Mouse (Mus musculus) urinary bladder, postnatal 36 days (tissue): ENCODE data around the gene Klhl6.
"Not testable (repeated sequence)": the region's sequence is repeated elsewhere in the genome, so short reads cannot be mapped to it uniquely, and the experiment has no call there.

Source experiments
- DNase-seq, 2 experiments: peaks; one replicate each; pipeline ENCODE4 v3.0.0; 2022; ENCODE audit warnings: low spot score in 2 of 2, mixed read lengths in 1 of 2

Gene Klhl6

DNA sequence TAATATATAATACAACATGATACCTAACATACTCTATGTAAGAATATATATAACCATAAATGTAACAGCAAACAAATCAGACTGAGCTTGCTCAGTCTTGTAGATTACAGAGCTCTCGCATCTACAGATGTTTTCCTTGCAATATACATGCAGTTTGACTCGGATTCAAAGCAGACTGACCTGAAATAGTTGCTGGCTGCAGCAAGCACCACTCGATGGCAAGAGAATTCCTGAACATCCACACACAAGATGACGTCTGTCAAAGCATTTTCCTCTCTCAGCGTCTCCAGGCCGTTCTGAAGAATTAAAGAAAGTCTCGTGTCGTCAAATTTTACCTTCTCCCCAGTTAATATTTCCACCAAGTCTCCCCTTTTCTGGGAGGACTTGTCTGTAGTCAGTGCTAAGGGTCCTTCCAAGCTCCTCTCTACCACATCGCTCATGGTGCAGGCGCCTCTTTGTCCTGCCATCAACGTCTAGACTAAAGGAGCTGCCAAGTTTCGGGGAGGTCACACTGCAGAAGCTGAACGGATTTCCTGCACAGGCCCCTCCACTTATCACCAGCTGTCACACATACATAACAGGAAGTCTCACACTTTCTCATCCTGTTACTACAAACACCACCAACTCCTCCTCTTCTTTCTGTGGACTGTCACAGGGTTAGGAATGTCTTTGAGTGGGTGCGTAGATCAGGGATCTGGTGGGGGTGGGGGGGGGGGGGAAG lies at the start of gene Klhl6:
Klhl6 (minus strand) TSS at position 501 of the 721 bp plus-strand sequence.
- DNase-seq, result no peak

DNA sequence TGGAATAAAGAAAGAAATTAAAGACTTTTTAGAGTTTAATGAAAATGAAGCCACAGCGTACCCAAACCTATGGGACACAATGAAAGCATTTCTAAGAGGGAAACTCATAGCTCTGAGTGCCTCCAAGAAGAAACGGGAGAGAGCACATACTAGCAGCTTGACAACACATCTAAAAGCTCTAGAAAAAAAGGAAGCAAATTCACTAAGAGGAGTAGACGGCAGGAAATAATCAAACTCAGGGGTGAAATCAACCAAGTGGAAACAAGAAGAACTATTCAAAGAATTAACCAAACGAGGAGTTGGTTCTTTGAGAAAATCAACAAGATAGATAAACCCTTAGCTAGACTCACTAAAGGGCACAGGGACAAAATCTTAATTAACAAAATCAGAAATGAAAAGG lies 44.4 kb upstream of the Klhl6 start:
- DNase-seq, result not testable (repeated sequence)

DNA sequence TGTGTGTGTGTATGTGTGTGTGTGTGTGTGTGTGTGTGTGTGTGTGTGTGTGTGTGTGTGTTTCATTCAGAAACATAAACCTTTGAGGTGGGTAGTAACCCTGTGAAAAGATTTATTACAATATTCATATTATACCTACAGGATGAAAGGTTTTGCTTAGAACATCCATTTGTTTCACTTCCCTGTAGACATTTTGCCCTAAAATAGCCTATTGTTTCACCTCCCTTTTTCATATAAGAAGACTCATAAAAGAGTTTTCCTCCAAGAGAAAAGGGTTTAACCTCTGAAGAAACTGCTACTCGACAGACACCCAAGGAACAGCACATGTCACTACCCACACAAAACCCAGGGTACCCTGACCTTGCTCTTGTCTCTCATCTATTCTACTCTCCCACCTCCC lies 40.0 kb upstream of the Klhl6 start:
- DNase-seq, result no peak

DNA sequence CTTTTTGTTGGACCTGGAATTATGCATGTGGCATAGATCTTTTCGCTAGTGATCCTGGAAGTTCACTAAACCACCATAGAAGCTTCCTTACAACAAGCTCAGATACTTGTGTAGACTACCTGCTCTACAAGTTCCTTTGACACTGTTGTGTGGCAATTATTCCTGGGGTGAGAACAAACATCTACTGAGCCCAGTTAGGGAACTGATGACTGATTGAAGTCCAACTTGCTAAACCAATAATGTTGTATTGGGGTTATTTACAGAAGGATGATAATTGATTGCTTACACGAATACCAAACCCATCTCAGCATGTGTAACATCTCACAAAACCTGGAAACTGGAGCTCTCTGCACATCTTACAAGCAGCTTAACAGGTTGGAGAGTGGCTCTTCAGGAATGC lies 39.0 kb upstream of the Klhl6 start:
- DNase-seq, result no peak

DNA sequence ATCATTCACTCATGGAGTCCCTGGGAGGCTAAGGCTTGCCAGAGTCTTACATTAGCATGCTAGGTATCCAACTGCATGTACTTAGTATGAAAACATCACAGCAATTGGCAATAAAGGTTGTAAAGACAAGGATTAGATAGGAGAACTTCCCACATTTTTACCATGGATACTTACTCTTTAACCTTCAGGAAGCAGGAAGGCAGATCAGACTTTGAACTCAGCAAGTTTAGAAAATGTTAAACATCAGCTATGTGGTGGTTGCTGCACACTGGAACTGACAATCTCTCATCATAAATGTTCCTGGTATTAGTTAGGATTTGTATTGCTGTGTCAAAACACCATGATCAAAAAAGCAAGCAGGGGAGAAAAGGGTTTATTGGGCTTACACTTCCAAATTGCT lies 29.8 kb upstream of the Klhl6 start:
- no peak for DNase-seq

DNA sequence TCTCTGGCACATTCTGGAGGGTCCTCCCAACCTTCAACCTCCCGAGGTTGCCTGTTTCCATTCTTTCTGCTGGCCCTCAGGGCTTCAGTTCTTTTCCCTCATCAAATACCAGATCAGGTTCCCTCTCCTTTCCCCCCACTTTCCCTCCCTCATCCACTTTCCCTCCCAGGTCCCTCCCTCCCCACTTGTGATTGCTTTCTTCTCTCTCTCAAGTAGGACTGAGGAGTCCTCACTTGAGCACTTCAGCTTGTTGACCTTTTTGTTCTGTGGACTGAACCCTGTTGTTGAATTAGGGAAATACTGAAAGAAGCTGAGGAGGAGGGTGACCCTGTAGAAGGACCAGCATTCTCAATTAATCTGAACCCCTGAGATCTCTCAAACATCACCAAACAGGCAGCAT lies 23.2 kb upstream of the Klhl6 start:
- DNase-seq, result no peak

DNA sequence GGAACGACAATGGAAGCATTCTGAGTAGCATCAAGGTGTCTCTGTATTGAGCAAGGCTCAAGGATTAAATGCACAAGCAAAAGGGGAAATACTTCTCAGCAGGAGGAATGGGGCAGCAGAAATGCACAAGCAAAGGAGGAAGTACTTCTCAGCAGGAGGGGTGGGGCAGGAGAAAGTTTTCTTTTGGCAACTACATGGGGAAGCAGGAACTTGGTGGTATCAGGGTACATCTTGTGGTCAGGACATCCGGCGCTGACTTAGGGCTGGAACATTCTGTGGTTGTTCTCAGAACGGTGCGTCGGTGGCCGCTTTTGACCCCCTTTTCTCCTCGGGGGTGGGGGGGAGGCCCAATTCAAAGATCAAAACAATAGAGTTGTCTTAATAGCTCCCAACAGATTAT lies 17.4 kb upstream of the Klhl6 start:
- DNase-seq, result not testable (repeated sequence)

DNA sequence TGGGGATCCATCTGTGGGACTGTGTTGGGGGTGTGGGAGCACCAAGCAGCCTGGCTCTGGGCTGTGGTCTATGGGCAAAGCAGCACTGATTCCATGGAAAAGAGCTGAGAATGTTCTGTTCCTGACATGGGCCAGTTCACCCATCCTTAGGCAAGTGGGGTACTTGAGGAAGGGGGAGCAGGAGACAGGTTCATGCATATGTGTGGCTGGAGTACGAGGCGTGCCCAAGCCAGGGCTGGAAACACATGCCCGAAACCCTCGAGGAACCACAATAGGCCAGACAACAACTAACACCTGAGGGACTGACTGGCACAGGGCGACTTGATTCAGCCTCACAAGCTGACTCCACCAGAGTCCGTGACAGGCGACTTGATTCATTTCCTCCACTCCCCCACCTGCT lies 14.8 kb upstream of the Klhl6 start:
- DNase-seq, result no peak

DNA sequence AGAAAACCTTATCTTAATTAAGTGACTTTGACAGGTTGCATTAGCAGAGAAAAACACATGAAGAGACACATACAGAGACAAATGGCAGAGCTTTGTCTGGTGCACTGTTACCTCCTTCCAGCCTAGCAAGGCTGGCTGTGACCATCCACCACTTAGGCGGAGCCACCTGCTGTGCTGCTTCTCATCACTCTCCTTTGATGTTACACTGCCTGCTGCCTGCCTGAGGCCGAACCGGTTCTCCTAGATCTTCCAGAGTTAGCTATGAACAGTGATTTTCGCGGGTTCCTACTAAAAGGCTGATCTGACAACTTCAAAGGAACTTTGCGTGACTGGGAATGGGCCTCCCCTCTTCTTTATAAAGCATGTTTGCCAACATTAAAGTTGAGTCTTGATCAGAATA lies 14.1 kb upstream of the Klhl6 start:
- not testable (repeated sequence) for DNase-seq

DNA sequence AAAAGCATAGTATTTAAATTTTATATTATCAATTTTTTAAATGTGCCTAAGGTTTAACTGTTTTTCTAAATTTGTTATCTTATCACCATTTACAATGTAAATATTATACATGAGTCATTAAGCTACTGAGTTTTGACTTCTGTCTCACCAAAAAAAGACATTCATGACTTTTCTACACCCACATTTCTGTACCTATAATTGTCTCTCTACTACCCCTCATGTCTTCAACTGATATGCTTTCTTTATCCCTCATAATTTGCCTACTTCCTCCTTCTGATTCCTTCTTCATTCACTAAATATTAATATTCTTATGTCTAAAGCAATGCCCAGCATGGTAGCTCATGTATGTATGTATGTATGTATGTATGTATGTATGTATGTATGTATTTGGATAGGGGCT lies 13.0 kb upstream of the Klhl6 start:
- DNase-seq, result no peak

DNA sequence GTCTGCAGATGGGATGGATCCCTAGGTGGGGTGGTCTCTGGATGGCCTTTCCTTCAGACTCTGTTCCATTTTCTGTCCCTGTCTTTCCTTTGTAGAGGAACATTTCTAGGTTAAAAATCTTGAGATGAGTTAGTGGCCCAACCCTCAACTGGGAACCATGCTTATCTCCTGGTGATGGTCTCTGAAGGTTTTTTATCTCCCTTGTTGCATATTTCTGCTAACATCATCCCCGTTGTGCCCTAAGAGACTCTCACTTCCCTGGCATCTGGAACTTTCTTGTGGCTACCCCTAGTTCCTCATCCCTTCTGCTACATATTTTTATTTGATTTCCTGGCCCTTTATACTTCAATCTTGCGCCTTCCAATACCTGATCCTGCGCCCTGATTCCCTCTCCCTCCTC lies 10.4 kb upstream of the Klhl6 start:
- no peak for DNase-seq

DNA sequence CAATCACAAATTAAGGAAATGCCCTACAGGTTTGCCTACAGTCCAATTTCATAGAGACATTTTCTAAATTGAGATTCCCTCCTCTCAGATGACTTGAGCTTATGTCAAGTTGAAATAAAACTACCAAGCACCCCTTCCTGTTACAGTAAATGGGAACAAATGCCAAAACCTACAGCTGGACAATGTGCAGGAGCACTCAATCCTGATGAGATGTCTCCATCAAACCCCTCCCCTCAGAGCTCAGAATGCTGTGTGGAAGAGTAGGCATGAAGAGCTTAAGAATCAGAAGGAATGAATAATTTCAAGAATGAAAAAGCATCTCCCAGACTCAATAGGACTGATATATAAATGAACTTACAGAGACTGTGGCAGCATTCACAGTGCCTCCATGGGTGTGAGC lies 7.7 kb upstream of the Klhl6 start:
- no peak for DNase-seq

DNA sequence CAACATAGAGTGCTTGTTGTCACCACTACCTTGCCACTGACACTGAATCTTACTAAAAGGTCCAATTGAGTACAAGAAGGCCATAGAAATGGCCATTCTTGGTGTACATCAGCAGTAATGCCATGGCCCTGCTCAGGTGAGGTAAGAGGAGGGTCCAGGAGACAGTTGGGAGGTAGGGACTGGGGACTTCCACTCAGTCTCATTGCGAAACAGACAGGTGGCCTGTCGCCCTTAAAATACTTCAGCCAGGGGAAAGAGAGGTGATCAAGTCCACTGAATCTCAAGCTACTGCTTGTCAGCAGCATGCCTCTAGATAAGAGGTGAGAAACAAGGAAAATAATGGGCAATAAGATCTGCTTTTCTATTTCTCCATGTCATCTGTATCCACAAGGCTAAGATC lies 4.8 kb upstream of the Klhl6 start:
- DNase-seq, result no peak

DNA sequence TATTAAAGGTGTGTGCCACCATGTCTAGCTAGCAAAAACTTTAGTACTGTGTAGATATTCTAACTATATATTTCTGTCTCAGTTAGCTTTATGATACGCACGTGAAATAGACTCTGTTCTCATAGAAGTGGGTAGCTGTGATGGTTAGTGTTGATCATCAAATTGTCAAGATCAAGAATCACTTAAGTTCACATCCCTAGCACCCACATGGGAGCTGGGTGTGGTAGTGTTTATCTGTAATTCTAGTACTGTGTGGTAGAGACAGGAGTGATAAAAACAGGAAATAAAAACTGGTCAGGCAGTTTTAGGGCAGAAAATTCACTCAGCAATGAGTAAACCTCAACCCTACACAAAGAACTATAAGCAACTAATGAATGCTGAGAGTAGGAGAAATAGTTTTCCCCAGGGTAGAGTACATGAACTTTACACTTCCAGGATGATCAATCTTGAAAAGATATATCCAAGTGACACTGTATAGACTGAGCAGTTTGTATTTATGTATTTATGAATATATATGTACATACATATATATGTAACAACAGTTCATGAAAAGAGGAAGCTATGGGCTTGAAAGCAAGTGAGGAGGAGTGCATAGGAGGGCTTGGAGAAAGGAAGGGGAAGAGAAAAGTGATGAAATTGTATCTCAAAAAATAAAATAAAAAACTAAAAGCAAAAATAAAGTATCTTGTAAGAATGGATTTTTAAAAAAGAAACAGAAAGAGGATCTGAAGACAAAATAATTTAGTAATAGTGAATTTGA lies 2.2 kb upstream of the Klhl6 start:
- DNase-seq, result no peak

DNA sequence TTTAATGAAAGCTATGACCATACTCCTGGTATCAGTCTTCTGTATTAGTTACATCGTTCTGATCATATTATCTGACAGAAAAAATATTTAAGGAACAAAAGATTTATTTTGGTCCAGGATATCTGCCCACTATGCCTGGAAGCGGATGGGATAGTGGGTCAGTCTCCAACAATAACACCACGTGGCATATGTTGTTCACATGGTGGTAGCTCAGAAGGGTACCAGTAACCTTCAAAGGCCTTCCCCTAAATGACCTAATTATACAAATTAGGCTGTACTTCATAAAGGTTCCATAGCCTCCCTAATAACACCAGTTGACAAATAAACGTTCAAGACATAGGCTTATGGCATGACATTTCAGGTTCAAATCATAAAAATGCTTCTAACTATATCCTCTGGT lies 722 bp upstream of the Klhl6 start:
- no peak for DNase-seq

DNA sequence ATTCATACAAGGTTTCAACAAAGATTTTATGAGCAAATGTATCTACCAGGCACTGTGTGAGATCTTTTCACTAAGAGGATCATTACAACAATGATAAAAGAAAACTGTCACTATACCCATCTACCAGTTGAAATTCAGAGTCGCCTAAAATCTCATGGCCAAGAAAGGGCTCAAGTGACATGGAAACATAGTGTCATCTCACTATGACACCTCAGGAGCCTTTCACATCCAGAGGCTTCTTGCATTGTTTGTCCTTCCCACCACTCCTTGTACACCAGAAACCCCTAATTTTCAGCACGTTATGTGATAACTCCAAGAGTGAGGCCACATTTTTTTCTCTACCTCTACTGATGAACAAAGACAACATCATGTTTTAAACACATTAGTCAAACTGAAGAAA lies 1.2 kb downstream of the Klhl6 start:
- no peak for DNase-seq

DNA sequence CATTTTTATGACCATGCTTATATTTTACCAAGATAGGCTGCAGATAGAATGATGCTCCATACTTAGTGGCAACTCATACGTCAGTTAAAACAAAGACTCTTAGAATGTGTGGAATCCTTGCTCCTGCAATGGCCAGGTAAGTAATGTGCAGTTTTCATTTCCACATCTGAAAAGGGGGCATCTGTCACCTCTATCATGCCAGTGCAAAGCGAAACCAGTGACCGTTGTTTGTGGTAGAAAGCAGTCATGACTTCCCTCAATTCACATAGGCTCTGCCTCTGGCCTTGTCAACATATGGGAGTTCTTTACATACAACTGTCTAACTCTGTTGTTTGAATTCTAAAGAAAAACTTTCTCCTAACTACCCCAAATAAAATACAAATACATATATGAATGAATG lies 1.8 kb downstream of the Klhl6 start:
- no peak for DNase-seq

DNA sequence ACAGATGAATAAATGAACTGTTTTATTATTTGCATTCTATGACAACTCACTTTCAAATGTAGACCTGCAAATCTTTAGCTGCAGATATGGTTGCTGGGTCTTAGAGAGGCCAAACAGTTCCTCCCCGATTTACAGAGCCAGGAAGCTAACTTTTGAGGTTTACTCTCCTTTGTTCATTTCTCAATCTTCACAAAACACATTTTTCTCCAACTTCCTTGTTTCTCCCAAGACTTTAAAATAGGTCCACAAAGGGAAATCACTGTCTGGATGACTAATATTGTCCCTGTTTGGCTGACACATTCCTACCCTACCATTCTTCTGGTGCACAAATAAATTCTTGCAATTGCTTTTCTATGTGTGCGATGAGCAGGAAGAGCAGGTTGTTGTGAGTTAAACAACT lies 3.1 kb downstream of the Klhl6 start:
- no peak for DNase-seq

DNA sequence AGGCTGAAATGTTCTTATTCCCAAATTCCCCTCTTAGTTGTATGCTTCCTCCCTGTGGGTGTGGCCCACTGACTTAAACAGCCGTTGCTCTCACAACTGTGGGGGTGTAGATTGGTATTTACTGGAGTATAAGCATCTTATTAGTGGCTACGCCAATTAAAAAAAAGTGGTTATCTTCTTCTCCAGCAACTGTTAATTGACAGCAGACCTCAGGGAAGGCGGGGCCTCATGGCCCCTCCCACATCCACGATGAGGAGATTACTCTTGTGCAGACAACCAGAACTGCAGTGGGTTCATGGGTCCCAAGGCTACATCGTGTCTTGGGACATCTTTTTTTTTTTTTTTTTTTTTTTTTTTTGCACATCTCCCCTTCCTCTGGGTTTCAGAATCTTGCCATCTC lies 5.6 kb downstream of the Klhl6 start:
- no peak for DNase-seq

DNA sequence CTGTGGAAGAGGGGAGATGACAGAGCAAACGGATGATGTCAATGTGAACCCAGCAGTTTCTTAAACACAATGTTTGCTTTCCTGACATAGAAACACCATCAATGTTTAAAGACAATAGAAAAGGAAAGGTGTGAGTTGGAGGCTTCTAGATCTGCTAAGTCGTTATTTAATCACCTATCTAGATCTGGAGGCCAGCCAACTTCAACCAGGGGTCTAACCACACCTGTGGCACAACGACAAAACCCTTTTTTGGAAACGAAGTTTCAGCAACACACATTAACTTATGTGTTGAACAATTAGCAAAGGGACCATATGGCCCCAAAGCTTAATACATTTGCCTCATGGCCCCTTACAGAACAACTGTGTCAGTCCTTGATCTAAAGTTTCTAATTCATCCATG lies 6.0 kb downstream of the Klhl6 start:
- no peak for DNase-seq

DNA sequence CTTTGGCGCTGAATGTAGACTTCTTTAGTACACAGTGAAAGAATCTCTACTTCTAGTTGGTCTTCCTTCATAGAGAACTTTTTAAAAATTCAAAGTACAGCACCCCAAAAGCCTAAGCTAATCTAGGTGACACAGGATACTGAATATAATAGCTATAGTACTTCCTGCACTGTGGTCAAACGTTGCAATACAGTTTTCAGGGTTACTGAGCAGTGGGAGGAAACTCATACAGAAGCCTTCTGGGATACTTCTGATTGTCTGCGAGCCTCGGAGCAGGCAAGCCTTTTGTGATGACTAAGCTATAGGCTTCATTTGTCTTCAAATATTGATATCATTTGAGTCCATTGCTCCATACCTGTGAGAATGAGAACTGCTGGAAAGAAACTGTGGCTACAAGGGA lies 7.4 kb downstream of the Klhl6 start:
- no peak for DNase-seq

DNA sequence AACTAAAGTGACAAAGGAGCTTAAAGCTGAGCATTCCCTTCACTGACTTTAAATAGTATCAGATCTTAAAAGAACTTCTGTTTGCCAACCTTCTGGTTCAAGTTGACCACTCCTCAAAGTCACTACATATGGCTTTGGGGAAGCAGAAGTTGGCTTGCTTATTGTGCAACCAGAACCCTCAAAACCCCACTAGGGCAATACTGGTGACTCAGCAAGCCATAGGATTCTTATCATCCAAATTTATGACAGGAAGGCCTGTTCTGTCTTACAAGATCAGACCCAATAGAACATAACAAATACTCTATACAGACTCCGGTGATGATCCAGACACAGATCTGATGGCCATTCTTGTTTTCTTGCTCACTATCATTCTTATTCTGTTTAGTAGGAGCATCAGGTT lies 9.4 kb downstream of the Klhl6 start:
- DNase-seq, result no peak

DNA sequence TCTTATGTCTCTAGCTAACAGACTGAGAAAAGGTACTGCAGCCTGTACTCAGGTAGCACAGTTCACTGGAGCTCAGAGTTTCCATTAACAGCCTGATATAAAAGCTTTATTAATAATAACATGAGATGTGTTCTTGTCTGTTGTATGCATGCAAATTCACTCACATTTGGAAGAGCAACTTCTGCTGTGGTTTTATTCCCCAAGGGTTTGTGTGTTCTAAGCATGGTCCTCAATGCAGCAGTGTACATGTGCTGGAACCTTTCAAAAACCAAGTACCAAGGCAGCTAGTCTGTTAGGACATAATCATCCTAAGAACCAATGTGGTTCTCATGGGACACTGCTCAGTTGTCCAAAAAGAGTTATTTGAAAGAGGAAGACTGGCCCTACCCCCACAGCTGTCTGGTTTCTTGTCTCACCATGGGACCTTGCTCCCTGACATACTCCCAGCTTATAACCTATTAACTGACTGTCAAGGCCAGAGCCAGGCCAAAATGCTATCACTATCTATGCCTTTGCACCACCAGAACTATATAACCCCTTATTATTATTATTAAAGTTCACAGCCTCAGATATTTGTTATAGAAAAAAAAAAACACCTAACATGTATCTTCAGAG lies 10.0 kb downstream of the Klhl6 start:
- no peak for DNase-seq
